Mouse (Mus musculus) brain, adult 2 months (tissue): Measurements from ENCODE around the gene Pcgf1.

Experiments
- DNase-seq: peaks from one replicate; pipeline ENCODE4 v3.0.0; 2011; ENCODE audit warnings: low read depth, low spot score

The Pcgf1 gene

GRCm38 (mm10) chr6:83065995-83066394 lies 11.7 kb upstream of the Pcgf1 start:
- DNase-seq = no peak

- DNase-seq = no peak
Observed at GRCm38 (mm10) chr6:83066441-83066840, 11.2 kb upstream of the Pcgf1 start.

- DNase-seq = no peak
Observed at GRCm38 (mm10) chr6:83068221-83068620, 9.4 kb upstream of the Pcgf1 start.

GRCm38 (mm10) chr6:83068706-83069487 lies 8.8 kb upstream of the Pcgf1 start:
- DNase-seq = no peak

- no peak for DNase-seq
Observed at GRCm38 (mm10) chr6:83069488-83070246, 8.0 kb upstream of the Pcgf1 start.

GRCm38 (mm10) chr6:83070247-83070310 lies 7.6 kb upstream of the Pcgf1 start, which contains the start of gene Tlx2:
TSS of gene Tlx2 (minus strand) at chr6:83070293.
- DNase-seq = no peak

GRCm38 (mm10) chr6:83070311-83071219 lies 7.1 kb upstream of the Pcgf1 start:
- no peak for DNase-seq

GRCm38 (mm10) chr6:83071220-83071619 lies 6.4 kb upstream of the Pcgf1 start:
- DNase-seq = no peak

GRCm38 (mm10) chr6:83074979-83075378 lies 2.7 kb upstream of the Pcgf1 start:
- DNase-seq = peak; percentile 22

GRCm38 (mm10) chr6:83078324-83078858 lies 722 bp downstream of the Pcgf1 start:
- peak; percentile 96 for DNase-seq

GRCm38 (mm10) chr6:83080210-83080609 lies 2.5 kb downstream of the Pcgf1 start:
- DNase-seq = no peak

- DNase-seq = no peak
Observed at GRCm38 (mm10) chr6:83083497-83083896, 5.8 kb downstream of the Pcgf1 start.

GRCm38 (mm10) chr6:83084477-83084876 lies 6.8 kb downstream of the Pcgf1 start:
- DNase-seq = no peak

- DNase-seq = no peak
Observed at GRCm38 (mm10) chr6:83086121-83087035, 8.7 kb downstream of the Pcgf1 start, which contains the start of gene Lbx2. TSS of gene Lbx2 (plus strand) at chr6:83086367.

- no peak for DNase-seq
Observed at GRCm38 (mm10) chr6:83087205-83087925, 9.7 kb downstream of the Pcgf1 start.

GRCm38 (mm10) chr6:83087926-83088260 lies 10.2 kb downstream of the Pcgf1 start:
- no peak for DNase-seq

GRCm38 (mm10) chr6:83092416-83093127 lies 14.9 kb downstream of the Pcgf1 start:
- DNase-seq = no peak

- DNase-seq = no peak
Observed at GRCm38 (mm10) chr6:83095968-83096367, 18.3 kb downstream of the Pcgf1 start.

- DNase-seq = no peak
Observed at GRCm38 (mm10) chr6:83098411-83098810, 20.7 kb downstream of the Pcgf1 start.

- peak; percentile 98 for DNase-seq
Observed at GRCm38 (mm10) chr6:83101316-83101687, 23.6 kb downstream of the Pcgf1 start, which contains the start of the genes Ccdc142 and Gm42688. TSS of gene Ccdc142 (plus strand) at chr6:83101601. TSS of gene Gm42688 (plus strand) at chr6:83101617.
